Mouse (Mus musculus): Measurements from ENCODE around the gene Rita1. TPM values are rescaled to one million over a fixed set of nuclear protein-coding genes. Genes with fewer than 3 reads are reported as not detected.

Gene Rita1
- polyA plus RNA-seq, 1 experiment from 2014 or later: 12.8 TPM

DNA sequence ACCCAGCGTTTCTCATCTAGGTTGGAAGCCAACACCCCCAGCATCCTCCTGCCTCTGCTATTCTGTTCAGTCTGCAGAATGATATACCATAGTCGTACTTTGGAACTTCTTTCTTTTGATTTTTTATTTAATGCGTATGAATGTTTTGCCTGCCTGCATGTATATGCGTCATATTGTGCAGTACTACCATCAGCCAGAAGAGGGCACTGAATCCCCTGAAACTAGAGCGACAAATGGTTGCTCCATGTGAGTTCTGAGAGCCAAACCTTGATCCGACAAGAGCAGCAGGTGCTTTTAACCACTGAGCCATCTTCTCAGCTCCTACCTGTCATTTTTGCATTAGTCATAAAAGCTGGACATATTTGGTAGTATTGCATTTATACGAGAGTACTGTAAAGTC lies 20.2 kb downstream of the Rita1 start:
- Histone ChIP-seq H3K36me3 (ENCODE audit: control insufficient read depth, insufficient read depth, low read length) (no peaks in the 10 kb centered on the region), H3K4me3 (ENCODE audit: low read length) (no peak overlapping the region), H3K9ac (ENCODE audit: low read depth, low read length) (no peak overlapping the region), H3K9me3 (ENCODE audit: control insufficient read depth, low read length) (peaks cover 5% of the 10 kb centered on the region), H3K27me3 (replicated peaks; ENCODE audit: control insufficient read depth, insufficient read depth, low read length) (no peaks in the 10 kb centered on the region), H3K4me1 (ENCODE audit: control insufficient read depth, insufficient read depth, low read length) (peaks cover 11% of the 10 kb centered on the region), H3K4me2 (ENCODE audit: low read depth, low read length) (no peak overlapping the region), H3K27ac (ENCODE audit: low read length) (no peak overlapping the region)
- 71% methylated on average over 7 of the region's 7 CpGs for WGBS
- ATAC-seq: no peak

DNA sequence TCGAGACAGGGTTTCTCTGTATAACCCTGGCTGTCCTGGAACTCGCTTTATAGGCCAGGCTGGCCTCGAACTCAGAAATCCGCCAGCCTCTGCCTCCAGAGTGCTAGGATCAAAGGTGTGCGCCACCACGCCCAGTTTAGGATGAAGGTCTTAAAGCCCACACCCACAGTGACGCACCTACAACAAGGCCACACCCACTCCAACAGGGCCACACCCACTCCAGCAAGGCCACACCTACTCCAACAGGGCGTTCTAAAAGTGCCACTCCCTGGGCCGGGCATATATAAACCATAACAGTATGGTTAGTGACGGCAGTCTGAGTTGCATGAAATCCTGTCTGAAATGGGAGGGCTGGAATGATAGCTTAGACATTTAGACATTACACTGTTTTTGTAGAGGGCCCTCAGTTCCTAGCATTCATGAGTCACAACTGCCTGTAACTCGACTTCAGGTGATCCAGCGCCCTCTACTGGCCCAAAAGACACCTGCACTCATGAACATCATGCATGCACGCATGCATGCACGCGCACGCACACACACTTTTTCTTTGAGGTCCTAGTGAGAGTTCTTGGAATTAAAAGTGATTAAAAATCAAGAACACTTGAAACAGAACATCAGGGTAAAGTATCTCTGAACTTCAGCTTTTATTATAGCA lies 21.9 kb downstream of the Rita1 start:
- WGBS: 71% methylated on average over 16 of the region's 16 CpGs
- H3K4me3 ChIP-seq (ENCODE audit: low read length): no peak overlapping the region
- H3K9ac ChIP-seq (ENCODE audit: low read depth, low read length): no peak overlapping the region
- H3K27me3 ChIP-seq (replicated peaks; ENCODE audit: control insufficient read depth, insufficient read depth, low read length): no peaks in the 10 kb centered on the region
- H3K27ac ChIP-seq (ENCODE audit: low read length): no peak overlapping the region
- H3K36me3 ChIP-seq (ENCODE audit: control insufficient read depth, insufficient read depth, low read length): no peaks in the 10 kb centered on the region
- peaks cover 22% of the 10 kb centered on the region for H3K4me1 ChIP-seq (ENCODE audit: control insufficient read depth, insufficient read depth, low read length)
- peaks cover 5% of the 10 kb centered on the region for H3K9me3 ChIP-seq (ENCODE audit: control insufficient read depth, low read length)
- no peak overlapping the region for H3K4me2 ChIP-seq (ENCODE audit: low read depth, low read length)
- ATAC-seq: no peak

DNA sequence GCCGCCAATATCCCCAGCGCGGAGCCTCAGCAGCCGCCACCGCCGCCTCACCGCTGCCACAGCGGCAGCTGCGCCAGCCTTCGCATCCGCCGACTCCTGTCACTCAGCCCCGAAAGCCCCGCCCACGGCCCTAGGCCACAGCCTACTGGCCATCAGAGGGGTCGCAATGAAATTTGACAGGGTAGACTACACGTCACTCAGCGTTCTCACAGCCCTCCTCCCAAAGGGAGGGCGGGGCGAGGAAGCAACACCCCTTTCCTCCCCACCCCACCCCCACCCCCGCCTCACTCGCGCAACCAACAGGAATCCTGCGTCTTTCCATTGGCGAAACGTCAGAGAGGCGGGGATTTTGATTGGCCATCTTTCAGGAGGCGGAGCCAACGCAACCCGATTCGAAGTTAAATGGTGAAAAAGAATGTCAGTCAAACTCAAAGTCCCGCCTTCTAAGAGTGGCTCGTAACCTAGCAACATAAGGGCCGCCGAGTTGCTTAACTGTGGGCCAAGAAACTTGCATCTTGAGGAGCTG lies 23.8 kb downstream of the Rita1 start, which contains the start of the genes Tpcn1 and Iqcd:
TSS of gene Tpcn1 (minus strand) at position 105 of the 526 bp plus-strand sequence.
TSS of gene Iqcd (plus strand) at position 448 of the 526 bp plus-strand sequence.
- Histone ChIP-seq H3K36me3 (ENCODE audit: control insufficient read depth, insufficient read depth, low read length) (no peaks in the 10 kb centered on the region), H3K4me1 (ENCODE audit: control insufficient read depth, insufficient read depth, low read length) (peaks cover 22% of the 10 kb centered on the region), H3K27me3 (replicated peaks; ENCODE audit: control insufficient read depth, insufficient read depth, low read length) (no peaks in the 10 kb centered on the region), H3K4me2 (ENCODE audit: low read depth, low read length) (peak within 1 kb of the TSS; percentile 78), H3K4me3 (ENCODE audit: low read length) (peak within 1 kb of the TSS; percentile 86), H3K9me3 (ENCODE audit: control insufficient read depth, low read length) (peaks cover 5% of the 10 kb centered on the region), H3K9ac (ENCODE audit: low read depth, low read length) (peak within 1 kb of the TSS; percentile 89), H3K27ac (ENCODE audit: low read length) (peak within 1 kb of the TSS; percentile 85)
- peak; percentile 97 for ATAC-seq
- under 1% methylated on average over 35 of the region's 35 CpGs for WGBS

DNA sequence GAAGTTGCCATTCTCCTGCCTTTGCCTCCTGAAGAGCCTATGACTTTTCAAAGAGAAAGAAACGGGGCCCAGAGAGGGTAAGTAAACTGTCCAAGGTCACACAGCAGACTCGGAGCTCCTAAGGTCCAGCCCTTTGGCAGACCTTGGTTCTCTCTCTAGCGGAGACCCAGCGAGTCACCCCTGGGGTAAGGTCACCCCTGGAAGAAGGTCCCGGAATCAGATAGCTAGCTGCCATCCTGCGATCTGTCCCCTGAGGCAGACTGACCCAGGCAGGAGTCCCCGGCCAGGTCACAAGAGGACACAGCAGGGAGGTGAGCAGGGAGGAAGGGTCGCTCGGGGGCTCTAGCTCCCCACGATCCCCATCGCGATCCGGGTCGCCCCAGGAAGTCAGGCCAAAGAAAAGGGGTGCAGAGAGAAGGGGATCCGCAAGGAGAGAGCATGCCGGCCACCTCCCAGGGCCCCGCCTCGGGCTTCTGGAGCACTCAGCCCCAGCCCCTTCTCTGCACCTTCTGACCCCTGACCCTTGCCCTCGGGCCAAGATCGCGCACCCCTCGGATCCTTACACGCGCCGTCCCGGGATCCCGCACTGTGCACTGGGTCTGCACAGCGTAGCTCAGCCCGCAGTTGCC lies 24.3 kb downstream of the Rita1 start:
- H3K27ac ChIP-seq (ENCODE audit: low read length): peak overlapping the region; percentile 85
- H3K36me3 ChIP-seq (ENCODE audit: control insufficient read depth, insufficient read depth, low read length): peaks cover 2% of the 10 kb centered on the region; the same call in 1 of the 2 replicates
- H3K4me1 ChIP-seq (ENCODE audit: control insufficient read depth, insufficient read depth, low read length): peaks cover 22% of the 10 kb centered on the region
- H3K4me3 ChIP-seq (ENCODE audit: low read length): peak overlapping the region; percentile 86
- under 1% methylated on average over 28 of the region's 29 CpGs for WGBS
- peaks cover 5% of the 10 kb centered on the region for H3K9me3 ChIP-seq (ENCODE audit: control insufficient read depth, low read length)
- H3K9ac ChIP-seq (ENCODE audit: low read depth, low read length): peak overlapping the region; percentile 89
- no peaks in the 10 kb centered on the region for H3K27me3 ChIP-seq (replicated peaks; ENCODE audit: control insufficient read depth, insufficient read depth, low read length)
- 0 out of 2 replicates have a peak, but pooled peaks have one; percentile 7 for ATAC-seq
- peak overlapping the region; percentile 78 for H3K4me2 ChIP-seq (ENCODE audit: low read depth, low read length)

DNA sequence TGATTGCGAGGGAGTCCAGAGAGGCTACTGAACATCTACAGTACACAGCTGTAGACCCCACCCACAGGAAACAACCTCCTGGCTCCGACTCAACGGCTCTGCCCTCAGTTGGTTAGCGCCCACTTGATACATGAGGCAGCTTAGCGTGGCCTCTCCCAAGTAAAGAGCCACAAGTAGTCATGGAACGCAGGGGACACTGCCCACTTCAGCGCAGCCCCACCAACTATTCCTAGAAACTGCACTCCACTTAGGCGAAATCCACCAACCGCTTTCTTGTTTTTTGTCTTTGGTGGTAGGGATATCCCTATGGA lies 24.8 kb downstream of the Rita1 start:
- Histone ChIP-seq H3K9me3 (ENCODE audit: control insufficient read depth, low read length) (peaks cover 5% of the 10 kb centered on the region), H3K4me2 (ENCODE audit: low read depth, low read length) (peak overlapping the region; percentile 78), H3K36me3 (ENCODE audit: control insufficient read depth, insufficient read depth, low read length) (peaks cover 3% of the 10 kb centered on the region; the same call in 1 of the 2 replicates), H3K4me3 (ENCODE audit: low read length) (peak overlapping the region; percentile 86), H3K4me1 (ENCODE audit: control insufficient read depth, insufficient read depth, low read length) (peaks cover 22% of the 10 kb centered on the region), H3K27me3 (replicated peaks; ENCODE audit: control insufficient read depth, insufficient read depth, low read length) (no peaks in the 10 kb centered on the region), H3K9ac (ENCODE audit: low read depth, low read length) (peak overlapping the region; percentile 89), H3K27ac (ENCODE audit: low read length) (peak overlapping the region; percentile 85)
- WGBS: 20% methylated on average over 9 of the region's 9 CpGs
- no peak for ATAC-seq

DNA sequence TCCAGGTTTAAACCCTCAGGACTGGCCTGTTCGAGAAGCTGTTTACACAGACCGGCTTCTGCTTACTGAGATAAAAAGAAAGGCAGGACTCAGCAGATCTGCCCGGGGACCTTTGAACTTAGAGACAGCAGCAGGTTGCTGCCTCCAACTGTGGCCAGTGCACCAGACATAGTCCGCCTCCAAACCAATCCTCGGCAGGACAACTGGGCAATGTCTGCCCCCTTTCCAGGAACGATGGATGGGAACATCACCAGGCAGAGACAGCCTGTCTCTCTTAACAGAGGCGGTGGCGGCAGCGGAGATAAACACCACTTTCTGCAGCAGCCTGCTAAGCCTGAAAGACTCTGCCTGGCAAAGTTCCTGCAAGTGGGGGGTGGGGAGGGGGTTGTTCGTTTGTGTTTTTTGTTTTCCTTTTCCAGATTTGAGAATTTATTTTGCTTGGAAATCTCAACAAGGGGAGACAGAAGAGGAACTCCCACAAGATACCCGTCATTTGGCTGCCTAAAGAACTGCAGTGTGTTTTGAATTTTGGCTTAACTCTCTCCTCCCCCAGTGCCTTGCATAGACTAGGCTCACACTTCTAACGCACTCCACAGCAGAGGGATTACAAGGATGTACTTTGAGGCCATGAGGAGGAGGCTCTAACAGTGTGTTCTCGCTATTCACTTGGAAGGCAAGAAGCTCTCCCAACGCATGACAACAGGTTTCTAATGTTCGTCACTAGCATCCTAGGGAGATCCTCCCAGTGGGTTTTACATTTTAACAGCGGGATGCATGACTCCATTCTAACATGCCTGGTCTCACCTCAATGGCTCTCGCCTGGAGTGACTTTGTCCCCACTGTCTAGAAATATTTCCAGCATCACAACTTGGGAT lies 25.4 kb downstream of the Rita1 start:
- Histone ChIP-seq H3K4me3 (ENCODE audit: low read length) (peak overlapping the region; percentile 86), H3K4me2 (ENCODE audit: low read depth, low read length) (peak overlapping the region; percentile 78), H3K27ac (ENCODE audit: low read length) (peak overlapping the region; percentile 85), H3K36me3 (ENCODE audit: control insufficient read depth, insufficient read depth, low read length) (peaks cover 3% of the 10 kb centered on the region; the same call in 1 of the 2 replicates), H3K27me3 (replicated peaks; ENCODE audit: control insufficient read depth, insufficient read depth, low read length) (no peaks in the 10 kb centered on the region), H3K9ac (ENCODE audit: low read depth, low read length) (peak overlapping the region; percentile 89), H3K4me1 (ENCODE audit: control insufficient read depth, insufficient read depth, low read length) (peaks cover 26% of the 10 kb centered on the region), H3K9me3 (ENCODE audit: control insufficient read depth, low read length) (no peaks in the 10 kb centered on the region)
- 8% methylated on average over 17 of the region's 17 CpGs for WGBS
- peak; percentile 27 for ATAC-seq

DNA sequence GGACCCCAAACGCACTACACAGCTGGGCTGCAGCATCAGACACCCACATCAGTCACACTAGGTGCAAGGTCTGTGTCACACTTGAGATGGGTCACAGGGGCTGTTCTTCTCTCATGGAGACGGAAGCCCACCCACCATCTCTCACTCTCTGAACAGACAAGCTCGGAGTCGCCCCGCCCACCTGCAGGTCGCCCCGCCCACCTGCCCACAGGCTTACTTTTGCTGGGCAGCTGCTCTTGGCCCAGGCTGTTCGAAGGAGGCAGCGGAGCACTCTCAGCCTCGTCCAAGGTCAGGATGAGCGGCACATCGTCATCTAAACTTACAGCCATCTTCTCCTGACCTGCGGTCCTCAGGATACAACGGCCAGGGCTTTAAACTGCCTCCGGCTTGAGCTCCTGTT lies 27.4 kb downstream of the Rita1 start:
- no peak overlapping the region for H3K4me3 ChIP-seq (ENCODE audit: low read length)
- WGBS: 49% methylated on average over 15 of the region's 15 CpGs

DNA sequence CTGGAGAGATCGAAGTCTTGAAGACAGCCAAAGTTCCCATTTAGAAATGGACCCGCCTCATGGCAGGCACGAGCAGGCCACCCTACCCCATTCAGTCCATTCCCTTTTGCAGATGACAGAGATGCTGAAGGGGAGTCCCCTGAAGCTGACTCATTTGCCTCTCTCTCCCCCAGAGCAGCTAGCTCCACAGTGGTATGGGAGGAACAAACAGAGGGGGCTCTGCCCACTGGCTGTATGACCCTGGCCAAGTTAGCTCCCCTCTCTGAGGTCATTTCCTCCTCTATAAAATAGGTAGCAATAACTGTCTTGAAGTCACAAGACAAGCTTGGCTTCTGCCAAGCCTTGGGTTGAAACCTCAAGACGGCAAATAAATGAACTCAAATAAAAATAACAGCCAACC lies 28.9 kb downstream of the Rita1 start:
- ATAC-seq: no peak
- Histone ChIP-seq H3K27me3 (replicated peaks; ENCODE audit: control insufficient read depth, insufficient read depth, low read length) (no peaks in the 10 kb centered on the region), H3K4me1 (ENCODE audit: control insufficient read depth, insufficient read depth, low read length) (peaks cover 41% of the 10 kb centered on the region), H3K9ac (ENCODE audit: low read depth, low read length) (no peak overlapping the region), H3K4me2 (ENCODE audit: low read depth, low read length) (no peak overlapping the region), H3K27ac (ENCODE audit: low read length) (no peak overlapping the region), H3K4me3 (ENCODE audit: low read length) (no peak overlapping the region), H3K9me3 (ENCODE audit: control insufficient read depth, low read length) (no peaks in the 10 kb centered on the region), H3K36me3 (ENCODE audit: control insufficient read depth, insufficient read depth, low read length) (peaks cover 3% of the 10 kb centered on the region; the same call in 1 of the 2 replicates)
- WGBS: 85% methylated on average over 4 of the region's 4 CpGs

More for the DNA sequence above, 27.4 kb downstream of the Rita1 start:
- H3K27me3 ChIP-seq (replicated peaks; ENCODE audit: control insufficient read depth, insufficient read depth, low read length): no peaks in the 10 kb centered on the region
- H3K4me1 ChIP-seq (ENCODE audit: control insufficient read depth, insufficient read depth, low read length): peaks cover 31% of the 10 kb centered on the region
- H3K36me3 ChIP-seq (ENCODE audit: control insufficient read depth, insufficient read depth, low read length): peaks cover 3% of the 10 kb centered on the region; the same call in 1 of the 2 replicates
- ATAC-seq: no peak
- H3K9me3 ChIP-seq (ENCODE audit: control insufficient read depth, low read length): no peaks in the 10 kb centered on the region
- H3K27ac ChIP-seq (ENCODE audit: low read length): no peak overlapping the region
- no peak overlapping the region for H3K4me2 ChIP-seq (ENCODE audit: low read depth, low read length)
- no peak overlapping the region for H3K9ac ChIP-seq (ENCODE audit: low read depth, low read length)

DNA sequence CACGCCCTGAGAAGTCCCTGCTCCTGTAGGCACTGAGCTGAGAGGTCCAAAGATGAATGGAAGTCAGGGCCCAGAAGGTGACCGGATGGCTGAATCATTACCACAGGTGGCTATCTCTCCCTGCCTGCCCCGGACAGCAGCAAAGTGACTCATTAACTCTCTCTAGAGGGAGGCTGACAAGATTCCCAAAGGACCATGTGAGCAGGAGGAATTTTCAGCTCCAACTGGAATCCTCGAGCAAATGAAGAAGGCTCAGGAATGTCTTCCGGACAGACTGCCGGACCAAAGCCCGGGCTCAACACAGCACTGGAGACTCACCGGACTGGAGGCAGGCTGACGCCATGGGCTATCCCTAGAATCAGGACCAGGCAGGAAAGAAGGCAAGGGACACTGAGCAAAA lies 30.4 kb downstream of the Rita1 start:
- peaks cover 41% of the 10 kb centered on the region for H3K4me1 ChIP-seq (ENCODE audit: control insufficient read depth, insufficient read depth, low read length)
- no peaks in the 10 kb centered on the region for H3K9me3 ChIP-seq (ENCODE audit: control insufficient read depth, low read length)
- H3K27me3 ChIP-seq (replicated peaks; ENCODE audit: control insufficient read depth, insufficient read depth, low read length): no peaks in the 10 kb centered on the region
- no peak overlapping the region for H3K27ac ChIP-seq (ENCODE audit: low read length)
- 74% methylated on average over 9 of the region's 9 CpGs for WGBS
- ATAC-seq: no peak
- no peak overlapping the region for H3K9ac ChIP-seq (ENCODE audit: low read depth, low read length)
- H3K36me3 ChIP-seq (ENCODE audit: control insufficient read depth, insufficient read depth, low read length): peaks cover 3% of the 10 kb centered on the region; the same call in 1 of the 2 replicates
- no peak overlapping the region for H3K4me2 ChIP-seq (ENCODE audit: low read depth, low read length)
- H3K4me3 ChIP-seq (ENCODE audit: low read length): no peak overlapping the region

Data from intestine, embryonic 16.5 days (tissue).